Mouse (Mus musculus) bone marrow macrophage, adult 2 months (primary cell): Measurements from ENCODE around the gene Gm136. TPM values are rescaled to one million over a fixed set of nuclear protein-coding genes. Genes with fewer than 3 reads are reported as not detected.

ENCODE experiments used
- H3K27ac ChIP-seq: 2 replicates; pipeline ENCODE4 v1.5.1; 2012; ENCODE audit warnings: low read depth, low read length; ENCODE audit not compliant: insufficient read depth
- H3K4me1 ChIP-seq: 2 replicates; pipeline ENCODE4 v1.6.1; 2012; ENCODE audit warnings: low read length; ENCODE audit not compliant: control insufficient read depth, insufficient read depth
- H3K4me3 ChIP-seq: 2 replicates; pipeline ENCODE4 v1.5.1; 2012; ENCODE audit warnings: mild to moderate bottlenecking, low read length, moderate library complexity; ENCODE audit not compliant: insufficient read depth
- CTCF ChIP-seq: IDR thresholded peaks from 2 replicates; pipeline ENCODE4 v1.5.1; 2012; ENCODE audit warnings: low read depth, mild to moderate bottlenecking, low read length, moderate library complexity
- POLR2A ChIP-seq: IDR thresholded peaks from 2 replicates; pipeline ENCODE4 v1.6.1; 2012; ENCODE audit warnings: mild to moderate bottlenecking, low read depth, low read length, borderline replicate concordance
- polyA plus RNA-seq: library from polyadenylated mRNA; stranded (reverse); fragments of >200 nt; gene quantifications from 2 replicates; pipeline ENCODE4 v1.2.4, GENCODE M21; 2012; ENCODE audit not compliant: missing spikeins, insufficient read depth, insufficient read length

Gene Gm136
- polyA plus RNA-seq, 1 experiment = not detected

- no peaks in the 10 kb centered on the region for H3K4me1 ChIP-seq
- TF ChIP-seq CTCF (no peak), POLR2A (no peak)
- H3K27ac ChIP-seq = no peak overlapping the region
- no peak overlapping the region for H3K4me3 ChIP-seq
Observed at GRCm38 (mm10) chr4:34720127-34720895, 35.8 kb downstream of the Gm136 start.

GRCm38 (mm10) chr4:34719421-34719820, 36.6 kb downstream of the Gm136 start:
- TF ChIP-seq CTCF (no peak), POLR2A (no peak)
- Histone ChIP-seq H3K27ac (no peak overlapping the region), H3K4me1 (no peaks in the 10 kb centered on the region), H3K4me3 (no peak overlapping the region)

- TF ChIP-seq POLR2A (no peak), CTCF (no peak)
- Histone ChIP-seq H3K4me3 (no peak overlapping the region), H3K27ac (no peak overlapping the region), H3K4me1 (no peaks in the 10 kb centered on the region)
Observed at GRCm38 (mm10) chr4:34715062-34715461, 41.0 kb downstream of the Gm136 start.

GRCm38 (mm10) chr4:34708127-34708526, 47.9 kb downstream of the Gm136 start:
- TF ChIP-seq CTCF (no peak), POLR2A (no peak)
- Histone ChIP-seq H3K4me3 (no peak overlapping the region), H3K4me1 (no peaks in the 10 kb centered on the region), H3K27ac (no peak overlapping the region)

GRCm38 (mm10) chr4:34707248-34707647, 48.8 kb downstream of the Gm136 start:
- Histone ChIP-seq H3K4me1 (no peaks in the 10 kb centered on the region), H3K27ac (no peak overlapping the region), H3K4me3 (no peak overlapping the region)
- TF ChIP-seq POLR2A = no peak
- TF ChIP-seq CTCF = no peak

GRCm38 (mm10) chr4:34703029-34703428, 53.0 kb downstream of the Gm136 start:
- no peak for TF ChIP-seq POLR2A
- no peak for TF ChIP-seq CTCF

GRCm38 (mm10) chr4:34702231-34702630, 53.8 kb downstream of the Gm136 start:
- no peak for TF ChIP-seq CTCF
- no peak overlapping the region for H3K27ac ChIP-seq
- no peak overlapping the region for H3K4me3 ChIP-seq
- H3K4me1 ChIP-seq = no peaks in the 10 kb centered on the region

More at GRCm38 (mm10) chr4:34703029-34703428, 53.0 kb downstream of the Gm136 start:
- H3K4me1 ChIP-seq = no peaks in the 10 kb centered on the region
- no peak overlapping the region for H3K4me3 ChIP-seq
- no peak overlapping the region for H3K27ac ChIP-seq

- Histone ChIP-seq H3K4me1 (no peaks in the 10 kb centered on the region), H3K4me3 (no peak overlapping the region), H3K27ac (no peak overlapping the region)
- TF ChIP-seq CTCF (peak; percentile 85), POLR2A (no peak)
Observed at GRCm38 (mm10) chr4:34701528-34701927, 54.5 kb downstream of the Gm136 start.

Other genes with a start within 250 kb of the Gm136 start
- gene Akirin2, start 205.3 kb downstream of the Gm136 start, polyA plus RNA-seq = 79.2 and 86.0 TPM in 2 replicates
- gene Orc3, start 141.3 kb downstream of the Gm136 start, polyA plus RNA-seq = 41.7 and 43.2 TPM in 2 replicates
- 15.1 and 18.5 TPM in 2 replicates for gene Rars2, start 141.3 kb downstream of the Gm136 start, polyA plus RNA-seq
- gene Slc35a1, start 68.8 kb downstream of the Gm136 start, polyA plus RNA-seq = 17.1 and 17.6 TPM in 2 replicates
- gene Cfap206, start 26.1 kb downstream of the Gm136 start, polyA plus RNA-seq = not detected in 2 replicates
- gene Smim8, start 22.2 kb upstream of the Gm136 start, polyA plus RNA-seq = 19.9 and 24.2 TPM in 2 replicates
- gene Zfp292, start 126.7 kb upstream of the Gm136 start, polyA plus RNA-seq = 13.9 and 14.8 TPM in 2 replicates
- not detected in 2 replicates for gene Cga, start 137.5 kb upstream of the Gm136 start, polyA plus RNA-seq